Mouse (Mus musculus) ovary, postnatal 36 days (tissue): ENCODE data around the gene Cyb561.

Experiments
- DNase-seq: peaks from one replicate; pipeline ENCODE4 v3.0.0; 2022; ENCODE audit warnings: low spot score, mixed read lengths

Gene Cyb561

DNA sequence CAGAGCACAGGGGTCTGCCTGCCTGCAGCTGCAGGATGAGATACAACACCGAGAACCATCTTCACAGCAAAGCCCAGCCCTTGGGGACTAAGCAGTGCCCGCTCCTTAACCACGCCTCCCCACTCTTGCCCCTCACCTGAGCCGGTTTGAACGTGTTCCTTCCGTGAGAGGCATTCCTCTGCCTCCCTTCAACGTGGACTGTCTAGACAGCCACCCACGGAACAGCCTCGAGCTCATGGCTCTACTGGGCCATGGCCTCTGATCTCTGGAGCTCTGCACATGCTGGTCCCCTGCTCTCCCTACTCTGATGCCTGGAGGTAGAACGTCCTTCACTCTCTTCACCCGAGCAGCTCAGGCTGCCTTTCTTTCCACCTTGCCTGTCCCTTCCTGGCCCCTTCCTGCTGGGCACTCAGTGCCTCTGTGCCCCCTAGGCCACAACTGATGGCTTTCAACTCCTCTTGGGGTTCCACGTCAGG, at the start of gene Cyb561:
Cyb561 (minus strand) TSS at position 426 of the 476 bp plus-strand sequence.
- DNase-seq, result no peak

GRCm38 (mm10) chr11:106001718-106002117, 48.6 kb upstream of the Cyb561 start:
- no peak for DNase-seq

DNA sequence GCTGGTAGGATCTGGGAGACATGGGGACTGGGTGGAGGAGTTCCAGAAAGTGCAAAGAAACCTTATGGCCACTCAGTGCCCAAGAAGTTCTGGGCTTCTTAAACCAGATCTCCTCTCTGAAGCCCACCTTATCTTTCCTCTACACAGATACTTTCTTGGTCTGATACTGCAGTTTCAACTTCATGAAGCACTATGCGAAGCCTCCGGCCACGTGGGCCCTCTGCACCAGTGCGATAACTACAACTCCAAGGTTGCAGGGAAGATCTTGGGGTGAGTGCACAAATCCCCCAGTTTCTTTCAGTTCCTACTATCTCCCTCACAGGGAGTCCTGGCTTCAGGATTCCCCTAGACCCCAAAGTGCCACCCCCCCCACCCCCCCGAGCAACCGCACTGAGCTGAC, 46.9 kb upstream of the Cyb561 start:
- DNase-seq, result no peak

DNA sequence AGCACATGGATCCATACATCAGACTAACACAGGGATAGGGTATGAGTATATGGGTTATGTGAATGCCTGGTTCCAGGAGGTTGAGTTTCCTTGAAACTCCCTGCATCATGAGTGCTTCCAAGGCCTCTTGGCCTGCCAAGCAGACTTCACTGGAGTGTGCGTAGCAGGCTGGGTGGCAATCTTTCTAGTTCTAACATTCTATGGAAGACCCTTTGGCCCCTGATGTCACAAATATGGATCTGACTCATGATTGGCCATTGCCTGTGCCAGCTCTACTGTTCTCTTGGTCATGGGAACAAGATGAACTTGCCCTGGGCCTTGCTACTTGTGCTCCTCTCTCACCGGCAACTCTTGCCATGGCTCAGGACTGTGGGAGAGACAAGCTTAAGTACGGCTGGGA, 41.2 kb upstream of the Cyb561 start, which contains the start of gene Ace3:
Ace3 (plus strand) TSS at position 301 of the 400 bp plus-strand sequence.
- DNase-seq, result no peak

DNA sequence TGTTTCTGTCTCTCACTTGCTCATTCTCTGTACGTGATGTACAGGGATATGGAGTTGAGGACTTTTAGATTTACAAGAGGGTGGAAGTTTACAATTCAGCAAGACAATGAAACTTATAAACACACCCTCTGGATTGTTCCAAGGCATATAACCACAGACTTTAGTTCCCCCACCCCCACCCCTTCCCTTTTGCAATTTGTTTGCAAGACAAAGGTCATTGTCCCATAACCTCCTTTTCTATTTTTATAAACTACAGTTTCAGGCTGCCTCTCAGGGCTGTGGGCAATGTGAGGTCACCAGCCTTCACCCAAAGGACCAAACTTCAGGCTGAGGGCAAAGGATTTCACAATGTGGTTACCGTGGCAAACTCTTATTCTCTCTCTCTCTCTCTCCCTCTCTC, 37.1 kb upstream of the Cyb561 start:
- DNase-seq, result no peak

- no peak for DNase-seq
Observed at GRCm38 (mm10) chr11:105989446-105989845, 36.3 kb upstream of the Cyb561 start.

- DNase-seq, result no peak
Observed at GRCm38 (mm10) chr11:105987446-105987845, 34.3 kb upstream of the Cyb561 start.

GRCm38 (mm10) chr11:105984452-105984851, 31.3 kb upstream of the Cyb561 start:
- no peak for DNase-seq

DNA sequence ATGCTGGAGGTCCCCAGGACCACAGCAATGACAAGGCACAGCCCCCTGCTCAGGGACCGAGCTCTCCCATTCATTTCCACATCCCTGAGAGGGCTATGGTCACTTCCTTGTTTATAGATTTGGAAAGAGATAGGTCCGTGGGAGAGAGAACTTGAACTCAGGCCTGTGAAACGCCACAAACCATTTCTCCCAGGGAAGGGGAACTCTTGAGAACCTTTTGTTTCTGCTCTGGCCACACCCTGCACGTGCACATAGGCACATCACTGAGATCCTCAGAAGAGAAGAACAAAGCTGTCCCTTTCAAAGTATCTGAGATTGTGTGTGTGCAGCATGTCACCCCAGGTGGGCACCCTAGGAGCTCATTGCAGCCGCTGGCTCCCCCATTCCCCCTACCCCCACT, 25.5 kb upstream of the Cyb561 start:
- DNase-seq, result no peak

GRCm38 (mm10) chr11:105978232-105978631, 25.1 kb upstream of the Cyb561 start:
- DNase-seq, result no peak

DNA sequence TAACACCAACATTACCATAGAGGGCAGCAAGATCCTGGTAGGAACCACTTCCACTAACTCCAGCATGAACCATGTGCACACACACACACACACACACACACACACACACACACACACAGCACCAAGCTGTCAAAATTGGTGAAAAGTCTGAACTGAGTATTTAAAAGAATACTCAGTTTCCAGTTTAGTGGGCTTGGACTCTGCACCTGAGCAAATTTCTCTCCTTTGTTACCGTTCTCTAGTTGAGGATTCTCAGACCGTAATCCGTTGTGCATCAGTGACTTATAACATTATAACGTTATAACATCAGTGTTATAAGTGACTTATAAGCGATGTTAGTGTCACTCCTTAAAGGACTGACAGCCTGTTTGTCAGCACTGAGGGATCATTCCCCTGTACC, 22.5 kb upstream of the Cyb561 start:
- DNase-seq, result no peak

- no peak for DNase-seq
Observed at GRCm38 (mm10) chr11:105975050-105975449, 21.9 kb upstream of the Cyb561 start.

- no peak for DNase-seq
Observed at GRCm38 (mm10) chr11:105974593-105974992, 21.5 kb upstream of the Cyb561 start.

DNA sequence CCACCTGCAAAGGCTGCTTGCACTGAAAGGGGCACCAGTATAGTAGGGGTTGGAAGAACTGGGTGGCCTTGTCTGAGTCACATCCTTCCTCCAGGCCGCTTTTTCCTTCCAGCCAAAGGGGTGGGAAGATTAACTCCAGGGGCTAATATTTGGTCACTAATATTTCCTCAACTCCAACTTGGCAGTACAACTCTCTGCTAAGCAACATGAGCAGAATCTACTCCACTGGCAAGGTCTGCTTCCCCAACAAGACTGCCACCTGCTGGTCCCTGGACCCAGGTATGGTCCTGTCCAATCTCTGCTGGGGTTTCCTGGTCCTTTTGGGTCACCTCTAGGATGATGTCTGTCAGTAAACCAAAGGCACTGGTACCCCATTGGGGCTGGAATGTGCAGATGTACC, 16.4 kb upstream of the Cyb561 start:
- peak; percentile 59 for DNase-seq

DNA sequence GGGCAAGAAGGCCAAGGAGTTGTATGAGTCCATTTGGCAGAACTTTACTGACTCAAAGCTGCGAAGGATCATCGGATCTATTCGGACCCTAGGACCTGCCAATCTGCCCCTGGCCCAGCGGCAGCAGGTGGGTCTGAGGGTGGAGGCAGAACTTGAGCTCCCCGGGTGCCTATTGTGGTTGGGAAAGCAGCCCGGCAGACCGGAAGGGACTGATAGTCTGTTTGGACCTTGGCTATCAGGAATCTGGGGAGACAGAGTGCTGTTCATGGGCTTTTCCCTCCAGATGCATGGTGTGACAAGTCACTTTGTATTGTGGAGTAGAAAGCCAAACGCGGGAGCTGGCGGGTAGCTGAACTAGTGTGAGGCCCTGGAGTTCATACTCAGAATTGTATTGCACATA, 15.8 kb upstream of the Cyb561 start:
- no peak for DNase-seq

- DNase-seq, result peak; percentile 38
Observed at GRCm38 (mm10) chr11:105967741-105968574, 14.8 kb upstream of the Cyb561 start, which contains the start of gene Ace. Gene Ace (plus strand): TSS chr11:105967945.

- DNase-seq, result no peak
Observed at GRCm38 (mm10) chr11:105966288-105966687, 13.2 kb upstream of the Cyb561 start.

- DNase-seq, result no peak
Observed at GRCm38 (mm10) chr11:105964691-105965090, 11.6 kb upstream of the Cyb561 start.

GRCm38 (mm10) chr11:105959355-105959754, 6.2 kb upstream of the Cyb561 start:
- DNase-seq, result peak; percentile 60

GRCm38 (mm10) chr11:105958566-105958965, 5.4 kb upstream of the Cyb561 start:
- no peak for DNase-seq

DNA sequence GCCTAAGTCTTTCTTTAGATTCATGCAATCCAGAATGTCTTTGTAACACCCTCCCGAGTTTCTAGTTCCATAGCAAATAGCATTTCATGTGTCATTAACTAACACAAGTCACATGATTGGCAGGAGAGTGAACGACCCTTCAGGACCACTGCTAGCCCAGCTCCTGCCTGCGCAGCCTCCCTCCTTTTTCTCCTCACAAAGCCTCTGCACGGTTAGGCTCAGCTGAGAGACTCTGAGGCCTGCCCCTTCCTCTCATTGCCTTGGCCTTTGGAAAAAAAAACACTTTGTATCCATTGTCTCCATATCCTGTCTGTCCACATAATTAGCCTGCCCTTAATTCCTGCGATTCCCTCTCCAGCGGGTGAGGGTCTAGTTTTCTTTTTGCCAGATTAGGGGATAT, 4.4 kb upstream of the Cyb561 start:
- no peak for DNase-seq

DNA sequence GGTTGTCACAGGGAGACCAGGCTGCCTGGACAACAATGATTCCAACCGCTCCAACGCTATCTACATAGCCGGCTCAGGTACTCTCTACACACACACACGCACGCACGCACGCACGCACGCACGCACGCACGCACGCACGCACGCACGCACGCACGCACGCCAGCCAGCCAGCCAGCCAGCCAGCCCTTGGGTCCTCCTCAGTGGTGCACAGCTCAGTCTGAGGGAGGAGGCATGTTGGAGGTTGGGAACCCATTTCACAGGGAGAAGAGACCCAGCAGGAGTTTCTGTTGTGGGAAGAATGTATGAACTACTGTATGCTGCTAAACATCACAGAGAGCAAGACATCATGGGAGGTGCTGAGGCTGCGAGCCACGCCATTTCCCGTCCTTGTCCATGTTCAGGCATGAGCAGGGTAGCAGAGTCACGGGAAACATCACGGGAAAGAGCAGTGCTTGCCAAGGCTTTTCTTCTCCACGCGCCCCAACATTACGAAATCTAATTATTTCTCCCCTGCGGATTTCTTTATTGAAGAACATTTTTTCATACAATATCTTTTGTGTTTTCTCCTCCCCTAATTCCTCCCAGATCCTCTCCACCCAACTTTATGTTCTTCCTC, 2.8 kb upstream of the Cyb561 start:
- no peak for DNase-seq

DNA sequence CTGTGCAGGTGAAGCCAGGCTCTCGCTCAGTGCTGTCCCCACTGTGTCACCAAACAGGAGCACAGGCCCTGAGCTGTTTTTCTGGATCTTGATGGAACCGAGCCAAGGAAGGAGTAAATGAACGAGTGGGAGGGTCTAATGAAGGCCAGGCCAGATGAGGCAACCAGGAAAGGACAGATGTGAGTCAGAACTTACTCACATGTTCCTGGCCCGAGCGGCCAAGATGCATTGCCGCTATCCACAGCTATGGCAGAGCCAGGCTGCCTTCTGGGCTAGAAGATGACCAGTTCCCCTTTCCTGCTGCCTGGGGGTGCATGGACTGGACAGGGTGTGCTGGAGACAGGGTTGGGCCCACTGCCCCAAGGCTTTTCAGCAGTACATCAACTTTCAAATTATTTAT, 266 bp upstream of the Cyb561 start:
- DNase-seq, result no peak
